Mouse (Mus musculus): ENCODE data around the gene Rab17.

GRCm38 (mm10) chr1:90947252-90947651 is 22.2 kb downstream of the Rab17 start:
- TF ChIP-seq CTCF (IDR thresholded peaks at IDR 0.05; ENCODE audit: low read depth) (no peak), EP300 (IDR thresholded peaks at IDR 0.05; ENCODE audit: low read depth) (no peak)
